Mouse (Mus musculus) hindbrain, embryonic 10.5 days (tissue): Measurements from ENCODE around the gene Alg1. TPM values are rescaled to one million over a fixed set of nuclear protein-coding genes. Genes with fewer than 3 reads are reported as not detected.

Experiments used
- polyA plus RNA-seq: library from polyadenylated mRNA; unstranded; fragments of >200 nt; fragmentation: Nextera tagmentation; extraction: Ambion mirVana; gene quantifications from 2 replicates; pipeline ENCODE4 v1.2.1, GENCODE M21; 2016

Alg1 gene
- polyA plus RNA-seq, 1 experiment from 2014 or later: 27.8 TPM

Other genes with a start within 250 kb of the Alg1 start
- gene Sept12, start 235.8 kb upstream of the Alg1 start, polyA plus RNA-seq: 0.05 TPM in 1 of 2 replicates, not detected in the other
- 4.6 and 5.4 TPM in 2 replicates for gene Smim22, start 226.3 kb upstream of the Alg1 start, polyA plus RNA-seq
- 63.7 and 108 TPM in 2 replicates for gene Rogdi, start 220.1 kb upstream of the Alg1 start, polyA plus RNA-seq
- 211 and 219 TPM in 2 replicates for gene Glyr1, start 183.8 kb upstream of the Alg1 start, polyA plus RNA-seq
- gene Ubn1, start 183.6 kb upstream of the Alg1 start, polyA plus RNA-seq: 17.8 TPM in 2 replicates
- 1.4 and 1.9 TPM in 2 replicates for gene Ppl, start 101.2 kb upstream of the Alg1 start, polyA plus RNA-seq
- 0.29 and 0.78 TPM in 2 replicates for gene Sec14l5, start 86.5 kb upstream of the Alg1 start, polyA plus RNA-seq
- gene Nagpa, start 29.6 kb upstream of the Alg1 start, polyA plus RNA-seq: 14.4 and 15.3 TPM in 2 replicates
- gene AU021092, start 11.3 kb upstream of the Alg1 start, polyA plus RNA-seq: 1.8 and 3.2 TPM in 2 replicates
- 20.2 and 20.7 TPM in 2 replicates for gene Eef2kmt, start 22.4 kb downstream of the Alg1 start, polyA plus RNA-seq